8 mouse cellular contexts compared by ENCODE assay signal in genomic region chr12:68862313-68862990, GRCm38 (mm10).
DNase-seq lines count a peak whose midpoint lies in the region; ATAC-seq and TF ChIP-seq lines count a peak whose summit lies in the region.

No protein-coding gene starts in this region.

- TF ChIP-seq CTCF in hindbrain, postnatal 0 days (IDR thresholded peaks at IDR 0.05; ENCODE audit: low read depth) = peak; percentile 82

- no peaks in the 10 kb centered on the region for H3K9me3 ChIP-seq in hindbrain, postnatal 0 days (ENCODE audit: low read length)

- DNase-seq in kidney, adult 8-10 months = peak; percentile 1 to 34
- no peak for DNase-seq in kidney, adult 11 months
- DNase-seq in NIH3T3 (ENCODE audit: low read depth) = peak; percentile 79
- peak; percentile 64 for DNase-seq in embryo, embryonic 10 days (ENCODE audit: low spot score)
- DNase-seq in hindbrain, postnatal 0 days (ENCODE audit: low spot score) = peak; percentile 89
- DNase-seq in mesoderm, embryonic 11.5 days (ENCODE audit: low read depth, low spot score) = peak; percentile 54
- DNase-seq in gastrocnemius, postnatal 36 days = no peak

- peak; percentile 56; the same call in 1 of the 2 replicates for ATAC-seq in hindbrain, postnatal 0 days
- ATAC-seq in megakaryocyte-erythroid progenitor cell, adult 5-6 weeks (replicated peaks; ENCODE audit: low FRiP score, low TSS enrichment, poor library complexity, severe bottlenecking) = no peak

- H3K4me1 ChIP-seq in hindbrain, postnatal 0 days (ENCODE audit: insufficient read depth, low read length) = no peaks in the 10 kb centered on the region

- no peak overlapping the region for H3K27ac ChIP-seq in hindbrain, postnatal 0 days

- no peaks in the 10 kb centered on the region for H3K36me3 ChIP-seq in hindbrain, postnatal 0 days (ENCODE audit: insufficient read depth, low read length)

- no peaks in the 10 kb centered on the region for H3K27me3 ChIP-seq in hindbrain, postnatal 0 days (ENCODE audit: insufficient read depth, low read length)

- 36% methylated on average over 5 of the region's 5 CpGs for WGBS in hindbrain, postnatal 0 days

- H3K9ac ChIP-seq in hindbrain, postnatal 0 days (replicated peaks; ENCODE audit: low read length) = no peak overlapping the region

- no peak overlapping the region for H3K4me3 ChIP-seq in hindbrain, postnatal 0 days (ENCODE audit: low read length)

- intact Hi-C loops in gastrocnemius, postnatal 36 days (cut with DNase I) = no loop called here

- H3K4me2 ChIP-seq in hindbrain, postnatal 0 days (ENCODE audit: low read depth, low read length) = no peak overlapping the region

Comparison
In these comparisons a context has a peak if more than half of its experiments do, and no peak if none do; other contexts are left out.
1. DNase-seq: peak in kidney, adult 8-10 months (2 of 2), NIH3T3 (single experiment), embryo, embryonic 10 days (single experiment), hindbrain, postnatal 0 days (single experiment) and mesoderm, embryonic 11.5 days (single experiment); none in kidney, adult 11 months (single experiment) and gastrocnemius, postnatal 36 days (0 of 2).